Mouse (Mus musculus): ENCODE data around the gene Ppm1b. TPM values are rescaled to one million over a fixed set of nuclear protein-coding genes. Genes with fewer than 3 reads are reported as not detected.

Ppm1b gene
- total and polyA plus RNA-seq, 3 experiments: 22.3 to 124 (median 122) TPM

- peak; percentile 100 for DNase-seq
Measured at GRCm38 (mm10) chr17:84957487-84958259, 1.1 kb downstream of the Ppm1b start.

- DNase-seq: no peak
Measured at GRCm38 (mm10) chr17:84958411-84958911, 1.9 kb downstream of the Ppm1b start.

GRCm38 (mm10) chr17:84958986-84959664 lies 2.6 kb downstream of the Ppm1b start:
- no peak for DNase-seq

GRCm38 (mm10) chr17:84959665-84960020 lies 3.1 kb downstream of the Ppm1b start:
- no peak for DNase-seq

- no peak for DNase-seq
Measured at GRCm38 (mm10) chr17:84960136-84960535, 3.6 kb downstream of the Ppm1b start.

- no peak for DNase-seq
Measured at GRCm38 (mm10) chr17:84962046-84962445, 5.5 kb downstream of the Ppm1b start.

GRCm38 (mm10) chr17:84963651-84964050 lies 7.1 kb downstream of the Ppm1b start:
- no peak for DNase-seq

GRCm38 (mm10) chr17:84966231-84966630 lies 9.7 kb downstream of the Ppm1b start:
- DNase-seq: no peak

GRCm38 (mm10) chr17:84967045-84967444 lies 10.5 kb downstream of the Ppm1b start:
- DNase-seq: no peak

GRCm38 (mm10) chr17:84969916-84970315 lies 13.4 kb downstream of the Ppm1b start:
- DNase-seq: no peak

GRCm38 (mm10) chr17:84981721-84982120 lies 25.2 kb downstream of the Ppm1b start:
- no peak for DNase-seq

GRCm38 (mm10) chr17:84982735-84983134 lies 26.2 kb downstream of the Ppm1b start:
- DNase-seq: no peak

GRCm38 (mm10) chr17:84986368-84986767 lies 29.8 kb downstream of the Ppm1b start:
- DNase-seq: no peak

- no peak for DNase-seq
Measured at GRCm38 (mm10) chr17:84987834-84988410, 31.4 kb downstream of the Ppm1b start.

- no peak for DNase-seq
Measured at GRCm38 (mm10) chr17:84988514-84988913, 32.0 kb downstream of the Ppm1b start.

GRCm38 (mm10) chr17:84995844-84996243 lies 39.3 kb downstream of the Ppm1b start:
- DNase-seq: no peak

- DNase-seq: no peak
Measured at GRCm38 (mm10) chr17:84997639-84998038, 41.1 kb downstream of the Ppm1b start.

GRCm38 (mm10) chr17:84999636-85000035 lies 43.1 kb downstream of the Ppm1b start:
- no peak for DNase-seq

GRCm38 (mm10) chr17:85013485-85013884 lies 56.9 kb downstream of the Ppm1b start:
- DNase-seq: no peak

- DNase-seq: no peak
Measured at GRCm38 (mm10) chr17:85014632-85015031, 58.1 kb downstream of the Ppm1b start.

GRCm38 (mm10) chr17:85018344-85018743 lies 61.8 kb downstream of the Ppm1b start:
- DNase-seq: no peak

GRCm38 (mm10) chr17:85018794-85019193 lies 62.3 kb downstream of the Ppm1b start:
- peak; percentile 75 for DNase-seq

- no peak for DNase-seq
Measured at GRCm38 (mm10) chr17:85020343-85020742, 63.8 kb downstream of the Ppm1b start.
